Mouse (Mus musculus) CD8-positive naive resting alpha-beta T cell, adult 57 days (primary cell): ENCODE data around the gene Ear6. TPM values are rescaled to one million over a fixed set of nuclear protein-coding genes. Genes with fewer than 3 reads are reported as not detected.

ENCODE experiments used
- total RNA-seq: library from RNA; stranded (reverse); gene quantifications from one replicate; pipeline ENCODE4 v1.2.4, GENCODE M21; 2023

Ear6 gene
- total RNA-seq = not detected

GRCm38 (mm10) chr14:51853399-51853798 lies at the start of gene Ear6:
Gene Ear6, plus strand, starts transcription at chr14:51853699.

GRCm38 (mm10) chr14:51884598-51885331 lies 31.3 kb downstream of the Ear6 start, which contains the start of gene Mettl17:
Gene Mettl17, plus strand, starts transcription at chr14:51884842.

DNA sequence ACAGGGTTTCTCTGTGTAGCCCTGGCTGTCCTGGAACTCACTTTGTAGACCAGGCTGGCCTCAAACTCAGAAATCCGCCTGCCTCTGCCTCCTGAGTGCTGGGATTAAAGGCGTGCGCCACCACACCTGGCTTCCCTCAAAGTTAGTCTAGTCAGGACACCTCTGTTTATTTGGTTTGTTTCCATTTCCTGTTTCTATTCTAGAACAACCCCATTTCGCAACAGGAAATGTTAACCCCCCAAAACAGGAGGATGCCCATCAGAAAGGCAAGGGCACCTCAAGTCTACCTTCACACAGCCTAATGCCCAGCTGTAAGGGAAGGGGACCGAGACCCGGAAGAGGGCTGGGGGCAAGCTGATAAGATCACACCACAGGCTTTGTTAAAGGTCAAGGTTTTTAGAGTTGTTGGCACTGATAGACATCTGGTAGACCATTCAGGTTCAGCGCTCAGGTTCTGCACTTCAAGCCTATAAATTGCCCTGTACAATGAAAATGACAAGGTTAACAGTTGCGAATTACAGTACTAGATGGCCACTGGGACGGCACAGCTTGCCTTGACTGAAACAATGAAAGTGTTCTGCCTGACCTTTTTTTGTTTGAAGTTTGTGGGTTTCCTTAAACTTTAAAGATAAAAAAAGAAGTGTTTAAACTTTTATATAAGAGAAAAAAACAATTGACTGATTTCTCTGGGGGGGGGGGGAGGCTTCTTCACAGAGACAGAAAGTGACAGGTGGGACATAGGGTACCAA lies 38.9 kb downstream of the Ear6 start, which contains the start of gene Slc39a2:
Slc39a2 (plus strand) TSS at position 699 of the 749 bp plus-strand sequence.

Other genes with a start within 250 kb of the Ear6 start
- gene Gm17078, start 242.4 kb upstream of the Ear6 start, total RNA-seq = not detected
- gene Gm4181, start 218.0 kb upstream of the Ear6 start, total RNA-seq = not detected
- gene Gm17079, start 158.2 kb upstream of the Ear6 start, total RNA-seq = not detected
- gene Gm5800, start 136.5 kb upstream of the Ear6 start, total RNA-seq = not detected
- gene Ang4, start 80.1 kb upstream of the Ear6 start, total RNA-seq = not detected
- not detected for gene AY358078, start 53.7 kb upstream of the Ear6 start, total RNA-seq
- 66.8 TPM for gene Mettl17, start 31.1 kb downstream of the Ear6 start, total RNA-seq
- gene Slc39a2, start 39.2 kb downstream of the Ear6 start, total RNA-seq = 0.89 TPM
- 16.6 TPM for gene Ndrg2, start 60.5 kb downstream of the Ear6 start, total RNA-seq
- not detected for gene Tppp2, start 64.7 kb downstream of the Ear6 start, total RNA-seq
- not detected for gene Rnase13, start 69.1 kb downstream of the Ear6 start, total RNA-seq
- 2.2 TPM for gene Arhgef40, start 131.0 kb downstream of the Ear6 start, total RNA-seq
- gene Tmem253, start 162.0 kb downstream of the Ear6 start, total RNA-seq = not detected
- 7.8 TPM for gene Zfp219, start 167.0 kb downstream of the Ear6 start, total RNA-seq
- gene Olfr221, start 188.8 kb downstream of the Ear6 start, total RNA-seq = not detected